Mouse (Mus musculus): ENCODE results near the gene Tnks1bp1. TPM values are rescaled to one million over a fixed set of nuclear protein-coding genes. Genes with fewer than 3 reads are reported as not detected.

Gene Tnks1bp1
- total and polyA plus RNA-seq, 3 experiments, result 1.5 to 7.5 (median 3.9) TPM

DNA sequence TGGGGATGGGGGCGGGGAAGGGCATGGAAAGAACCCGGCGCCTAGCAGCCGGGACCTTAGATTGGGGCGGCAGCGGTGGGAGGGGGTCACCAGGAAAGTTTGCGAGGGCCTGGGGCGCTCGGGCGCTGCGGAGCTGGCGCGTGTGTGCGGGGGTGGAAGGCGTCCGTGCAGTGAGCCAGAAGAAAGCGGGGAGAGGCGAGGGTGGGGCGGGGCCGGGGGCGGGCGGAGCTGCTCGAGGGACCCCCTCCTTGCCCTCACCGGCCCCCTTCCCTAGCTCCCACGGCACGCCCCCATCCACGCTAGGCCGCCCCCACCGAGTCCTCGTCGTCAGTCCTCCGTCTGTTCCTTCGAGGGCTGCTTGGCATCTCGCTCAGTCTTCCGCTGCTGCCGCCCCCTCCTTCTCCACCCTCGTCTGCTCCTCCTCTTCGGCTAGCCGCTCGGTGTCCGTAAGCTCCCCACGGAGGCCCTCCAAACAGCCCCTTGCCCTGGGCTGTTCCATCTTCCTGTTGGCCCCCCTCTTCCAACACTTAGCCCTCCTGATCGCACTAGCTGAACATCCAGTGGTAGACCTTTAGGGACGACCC lies 438 bp downstream of the Tnks1bp1 start:
- Histone ChIP-seq H3K4me2 (ENCODE audit: insufficient read depth, low read depth, poor library complexity, severe bottlenecking) (peak overlapping the region; percentile 53), H3K4me1 (ENCODE audit: control insufficient read depth in 1 of 2, insufficient read depth in 2 of 2) (peaks cover 7 to 54% of the 10 kb centered on the region in 2 experiments), H3K27ac (ENCODE audit: insufficient read depth, low read depth) (no peak overlapping the region), H3K36me3 (replicated peaks in 1 of 2; ENCODE audit: control insufficient read depth in 1 of 2, insufficient read depth in 1 of 2, low read length in 1 of 2) (peaks cover 32 to 55% of the 10 kb centered on the region in 2 experiments), H3K27me3 (replicated peaks) (no peaks in the 10 kb centered on the region), H3K79me2 (replicated peaks; ENCODE audit: control insufficient read depth, extremely low read depth, insufficient read depth, poor library complexity, severe bottlenecking) (no peaks in the 10 kb centered on the region), H3K9me3 (replicated peaks; ENCODE audit: low read length) (no peaks in the 10 kb centered on the region), H3K4me3 (replicated peaks in 1 of 3; ENCODE audit: low read depth in 2 of 3, low read length in 2 of 3, poor library complexity in 1 of 3) (peak overlapping the region; percentile 30 to 67 (median 54)), H3K9ac (ENCODE audit: insufficient read depth, low read depth) (peak overlapping the region; percentile 84)
- in situ Hi-C loops (cut with MboI; ENCODE audit: low pct_ligation_motif_present, low pct_unique_long_range_greater_than_20kb, low sequenced_read_pairs) (no loop called here), dilution Hi-C loops (cut with MboI; ENCODE audit: extremely low pct_ligation_motif_present, extremely low pct_unique_long_range_greater_than_20kb, low sequenced_read_pairs) (no loop called here)
- DNase-seq (ENCODE audit: extremely low read depth), result no peak
- TF ChIP-seq EP300 (IDR thresholded peaks at IDR 0.05; ENCODE audit: low read length) (no peak), CHD2 (IDR thresholded peaks at IDR 0.05; ENCODE audit: low read length) (no peak), MXI1 (IDR thresholded peaks at IDR 0.05; ENCODE audit: low read depth, low read length) (no peak), JUND (conservative IDR thresholded peaks at IDR 0.05; ENCODE audit: low read depth, low read length) (no peak), ELF1 (IDR thresholded peaks at IDR 0.05; ENCODE audit: low read depth, low read length) (no peak), MAZ (IDR thresholded peaks at IDR 0.05; ENCODE audit: low read depth, low read length) (no peak; the same call in 1 of the 2 replicates), POLR2A (IDR thresholded peaks at IDR 0.05; ENCODE audit: low read depth, low read length) (no peak), GABPA (IDR thresholded peaks at IDR 0.05; ENCODE audit: insufficient replicate concordance, low read depth, low read length) (no peak), ZC3H11A (IDR thresholded peaks at IDR 0.05; ENCODE audit: low read depth, low read length) (no peak), TBP (conservative IDR thresholded peaks at IDR 0.05; ENCODE audit: low read depth, low read length) (no peak), MAX (IDR thresholded peaks at IDR 0.05; ENCODE audit: low read length) (no peak), USF2 (conservative IDR thresholded peaks at IDR 0.05; ENCODE audit: low read depth, low read length) (no peak), IRF4 (IDR thresholded peaks at IDR 0.05; ENCODE audit: low read depth, low read length) (no peak)

DNA sequence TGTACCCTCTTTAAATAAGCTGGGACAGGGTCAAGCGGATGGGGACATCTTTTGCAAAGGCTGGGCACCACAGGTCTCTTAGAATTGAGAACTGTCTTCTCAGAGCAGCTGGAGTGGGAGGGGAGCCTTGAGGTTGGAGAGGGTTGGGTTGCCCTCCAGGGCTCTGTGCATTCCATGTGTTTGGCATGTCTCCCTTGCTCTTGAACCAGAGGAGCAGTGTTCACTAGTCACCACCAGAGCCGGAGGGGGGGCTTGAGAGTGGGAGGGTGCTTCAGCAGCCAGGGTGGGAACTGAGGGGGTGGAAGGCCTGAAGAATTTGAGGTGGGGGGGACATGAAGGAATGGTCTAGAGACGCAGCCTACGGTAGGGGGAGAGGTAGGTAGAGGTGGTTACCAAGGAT lies 1.5 kb downstream of the Tnks1bp1 start:
- dilution Hi-C loops (cut with MboI; ENCODE audit: extremely low pct_ligation_motif_present, extremely low pct_unique_long_range_greater_than_20kb, low sequenced_read_pairs), result no loop called here
- Histone ChIP-seq H3K4me1 (ENCODE audit: control insufficient read depth in 1 of 2, insufficient read depth in 2 of 2) (peaks cover 7 to 44% of the 10 kb centered on the region in 2 experiments), H3K27ac (ENCODE audit: insufficient read depth, low read depth) (no peak overlapping the region), H3K36me3 (replicated peaks in 1 of 2; ENCODE audit: control insufficient read depth in 1 of 2, insufficient read depth in 1 of 2, low read length in 1 of 2) (peaks cover 25 to 49% of the 10 kb centered on the region in 2 experiments), H3K4me3 (replicated peaks in 1 of 3; ENCODE audit: low read depth in 2 of 3, low read length in 2 of 3, poor library complexity in 1 of 3) (no peak overlapping the region), H3K27me3 (replicated peaks) (no peaks in the 10 kb centered on the region), H3K9me3 (replicated peaks; ENCODE audit: low read length) (no peaks in the 10 kb centered on the region), H3K9ac (ENCODE audit: insufficient read depth, low read depth) (no peak overlapping the region), H3K79me2 (replicated peaks; ENCODE audit: control insufficient read depth, extremely low read depth, insufficient read depth, poor library complexity, severe bottlenecking) (no peaks in the 10 kb centered on the region), H3K4me2 (ENCODE audit: insufficient read depth, low read depth, poor library complexity, severe bottlenecking) (no peak overlapping the region)
- DNase-seq (ENCODE audit: extremely low read depth), result no peak
- TF ChIP-seq UBTF (IDR thresholded peaks at IDR 0.05; ENCODE audit: low read depth, low read length), result no peak
- TF ChIP-seq TBP (conservative IDR thresholded peaks at IDR 0.05; ENCODE audit: low read depth, low read length), result no peak
- TF ChIP-seq PAX5 (IDR thresholded peaks at IDR 0.05; ENCODE audit: low read length), result no peak
- TF ChIP-seq POLR2AphosphoS2 (IDR thresholded peaks at IDR 0.05; ENCODE audit: low read depth, low read length), result no peak
- no peak for TF ChIP-seq MAX (IDR thresholded peaks at IDR 0.05; ENCODE audit: low read length)
- TF ChIP-seq ZMIZ1 (IDR thresholded peaks at IDR 0.05; ENCODE audit: low read depth, low read length), result no peak
- no peak for TF ChIP-seq JUN (IDR thresholded peaks at IDR 0.05; ENCODE audit: insufficient read depth, low read depth, low read length)
- no peak for TF ChIP-seq CTCF (conservative IDR thresholded peaks at IDR 0.05 in 1 of 2, IDR thresholded peaks at IDR 0.05 in 1 of 2; ENCODE audit: low read depth in 2 of 2, low read length in 2 of 2)
- no peak for TF ChIP-seq TCF12 (IDR thresholded peaks at IDR 0.05; ENCODE audit: low read depth, low read length)
- TF ChIP-seq RAD21 (IDR thresholded peaks at IDR 0.05; ENCODE audit: low read depth, low read length), result no peak
- no peak for TF ChIP-seq MAFK (IDR thresholded peaks at IDR 0.05; ENCODE audit: insufficient replicate concordance, low read length)
- no peak for TF ChIP-seq MEF2A (IDR thresholded peaks at IDR 0.05; ENCODE audit: borderline replicate concordance, low read depth, low read length)
- no peak for TF ChIP-seq ETS1 (conservative IDR thresholded peaks at IDR 0.05; ENCODE audit: low read depth, low read length)
- TF ChIP-seq ZNF384 (IDR thresholded peaks at IDR 0.05; ENCODE audit: low read depth, low read length), result no peak
- no peak for TF ChIP-seq USF1 (IDR thresholded peaks at IDR 0.05; ENCODE audit: low read depth, low read length)
- no peak for TF ChIP-seq CHD1 (IDR thresholded peaks at IDR 0.05; ENCODE audit: low read depth, low read length)
- in situ Hi-C loops (cut with MboI; ENCODE audit: low pct_ligation_motif_present, low pct_unique_long_range_greater_than_20kb, low sequenced_read_pairs), result no loop called here
